Mouse (Mus musculus): ENCODE results near the gene Paxx.

- TF ChIP-seq CTCF (IDR thresholded peaks at IDR 0.05; ENCODE audit: low read depth, low read length): peak; percentile 59
- TF ChIP-seq POLR2A (IDR thresholded peaks at IDR 0.05; ENCODE audit: borderline replicate concordance, low read depth, low read length): no peak
Observed at GRCm38 (mm10) chr2:25428442-25429236, 32.3 kb downstream of the Paxx start, which contains the start of gene Abca2.

Data from bone marrow macrophage, adult 2 months (primary cell).